Mouse (Mus musculus) intestine, postnatal 0 days (tissue): ENCODE measurements around the gene Efcc1. TPM values are rescaled to one million over a fixed set of nuclear protein-coding genes. Genes with fewer than 3 reads are reported as not detected.

Experiments
- ATAC-seq: fragments of 200-750 bp; cut with Nextera tagmentation; 2 replicates; pipeline ENCODE4 v1.8.0; 2017; ENCODE audit warnings: mild to moderate bottlenecking, moderate TSS enrichment, moderate library complexity
- H3K27ac ChIP-seq: fragments of 300-500 bp; sonication (generic); 2 replicates; pipeline ENCODE4 v1.5.1; 2014; ENCODE audit warnings: mild to moderate bottlenecking, low read depth, low read length, moderate library complexity
- H3K27me3 ChIP-seq: fragments of 300-500 bp; sonication (generic); replicated peaks from 2 replicates; pipeline ENCODE4 v1.6.1; 2014; ENCODE audit warnings: low read length, mixed read lengths; ENCODE audit not compliant: control insufficient read depth, insufficient read depth
- H3K36me3 ChIP-seq: fragments of 300-500 bp; sonication (generic); 2 replicates; pipeline ENCODE4 v1.6.1; 2014; ENCODE audit warnings: mild to moderate bottlenecking, moderate library complexity; ENCODE audit not compliant: control insufficient read depth, insufficient read depth
- H3K4me1 ChIP-seq: fragments of 300-500 bp; sonication (generic); replicated peaks from 2 replicates; pipeline ENCODE4 v1.6.1; 2014; ENCODE audit warnings: antibody characterized with exemption, low read length, mixed read lengths; ENCODE audit not compliant: control insufficient read depth, insufficient read depth
- H3K4me2 ChIP-seq: fragments of 300-500 bp; sonication (generic); replicated peaks from 2 replicates; pipeline ENCODE4 v1.6.1; 2014; ENCODE audit warnings: low read depth, mild to moderate bottlenecking, moderate library complexity
- H3K4me3 ChIP-seq: fragments of 300-500 bp; sonication (generic); 2 replicates; pipeline ENCODE4 v1.5.1; 2014; ENCODE audit warnings: low read depth, low read length
- H3K9ac ChIP-seq: fragments of 300-500 bp; sonication (generic); 2 replicates; pipeline ENCODE4 v1.6.1; 2014; ENCODE audit warnings: mild to moderate bottlenecking, low read depth, low read length
- H3K9me3 ChIP-seq: fragments of 300-500 bp; sonication (generic); 2 replicates; pipeline ENCODE4 v1.6.1; 2016; ENCODE audit warnings: mixed run types; ENCODE audit not compliant: control insufficient read depth
- CTCF ChIP-seq: sonication (generic); IDR thresholded peaks from 2 replicates; pipeline ENCODE4 v1.5.1; 2016; ENCODE audit warnings: low read depth, mild to moderate bottlenecking, control low read depth, antibody characterized with exemption, moderate library complexity
- WGBS: fragments of 180-500 bp; shearing (Covaris S2); extraction: QIAGEN DNeasy Blood & Tissue Kit; methylation state at CpG from one replicate; pipeline ENCODE4 v1.1.7; 2014; 5-methylcytosine and 5-hydroxymethylcytosine counted together
- polyA plus RNA-seq: library from polyadenylated mRNA; unstranded; fragments of >200 nt; fragmentation: Nextera tagmentation; extraction: Ambion mirVana; gene quantifications from 2 replicates; pipeline ENCODE4 v1.2.1, GENCODE M21; 2015

Efcc1 gene
- polyA plus RNA-seq, 1 experiment from 2014 or later: 0.86 TPM

DNA sequence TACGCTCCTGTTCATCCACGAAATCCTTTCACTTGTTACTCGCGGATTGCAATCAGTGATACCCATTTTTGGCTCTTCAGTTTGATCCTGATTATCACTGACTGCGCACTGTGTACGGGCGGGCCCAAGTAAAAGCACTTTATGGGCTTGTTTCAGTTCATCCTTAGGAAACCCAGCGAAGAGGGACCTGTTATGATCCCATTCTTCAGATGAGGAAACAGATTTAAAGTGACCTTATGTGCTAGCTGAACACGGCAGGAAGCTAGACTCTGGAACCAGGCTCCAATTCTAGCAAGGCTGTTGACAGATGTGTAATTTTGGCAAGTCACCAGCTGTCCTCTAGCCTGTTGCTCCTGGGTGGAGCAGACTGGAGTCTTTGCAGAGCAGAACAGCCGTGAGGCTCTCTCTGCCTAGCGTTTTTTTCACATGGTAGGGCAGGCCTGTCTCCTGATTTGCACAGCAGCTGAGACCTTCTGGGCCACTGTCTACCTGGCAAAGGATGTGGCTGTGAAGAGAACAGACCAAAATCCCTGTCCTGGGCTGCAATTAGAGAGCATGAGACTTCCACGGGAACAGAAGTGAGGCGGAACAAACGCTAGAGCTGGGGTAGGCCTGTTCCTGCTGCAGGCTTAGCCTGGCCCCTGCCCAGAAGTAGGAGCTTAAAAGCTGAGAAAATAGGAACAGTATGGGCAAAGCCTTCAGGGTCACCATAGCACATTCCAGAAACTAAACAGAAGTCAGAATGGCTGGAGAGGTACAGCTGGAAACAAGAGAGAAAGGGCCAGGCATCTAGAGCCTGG lies 2.7 kb downstream of the Efcc1 start:
- peaks cover 47% of the 10 kb centered on the region for H3K27me3 ChIP-seq
- no peak for ATAC-seq

GRCm38 (mm10) chr6:87734136-87734535 lies 3.5 kb downstream of the Efcc1 start:
- Histone ChIP-seq H3K9ac (no peak overlapping the region), H3K9me3 (no peaks in the 10 kb centered on the region), H3K36me3 (no peaks in the 10 kb centered on the region), H3K4me3 (no peak overlapping the region), H3K4me2 (no peak overlapping the region), H3K4me1 (no peaks in the 10 kb centered on the region), H3K27me3 (peaks cover 45% of the 10 kb centered on the region), H3K27ac (no peak overlapping the region)
- no peak for TF ChIP-seq CTCF
- no peak for ATAC-seq
- 41% methylated on average over 5 of the region's 5 CpGs for WGBS

More for the DNA sequence above, 2.7 kb downstream of the Efcc1 start:
- Histone ChIP-seq H3K4me2 (peak overlapping the region; percentile 61), H3K9ac (no peak overlapping the region), H3K4me3 (no peak overlapping the region), H3K27ac (no peak overlapping the region), H3K36me3 (no peaks in the 10 kb centered on the region), H3K9me3 (no peaks in the 10 kb centered on the region), H3K4me1 (no peaks in the 10 kb centered on the region)
- no peak for TF ChIP-seq CTCF
- 41% methylated on average over 14 of the region's 14 CpGs for WGBS

- H3K27ac ChIP-seq: no peak overlapping the region
- no peaks in the 10 kb centered on the region for H3K9me3 ChIP-seq
- no peaks in the 10 kb centered on the region for H3K36me3 ChIP-seq
- no peak overlapping the region for H3K4me3 ChIP-seq
- no peak for TF ChIP-seq CTCF
- WGBS: 83% methylated on average over 4 of the region's 4 CpGs
- H3K4me1 ChIP-seq: no peaks in the 10 kb centered on the region
- no peak for ATAC-seq
- H3K4me2 ChIP-seq: no peak overlapping the region
- no peak overlapping the region for H3K9ac ChIP-seq
- H3K27me3 ChIP-seq: peaks cover 19% of the 10 kb centered on the region
Observed at GRCm38 (mm10) chr6:87736923-87737322, 6.3 kb downstream of the Efcc1 start.

- ATAC-seq: no peak
- Histone ChIP-seq H3K4me2 (no peak overlapping the region), H3K27ac (no peak overlapping the region), H3K4me1 (no peaks in the 10 kb centered on the region), H3K27me3 (peaks cover 9% of the 10 kb centered on the region; the same call in 1 of the 2 replicates), H3K36me3 (no peaks in the 10 kb centered on the region), H3K4me3 (no peak overlapping the region), H3K9me3 (no peaks in the 10 kb centered on the region), H3K9ac (no peak overlapping the region)
- 79% methylated on average over 4 of the region's 4 CpGs for WGBS
- peak; percentile 34 for TF ChIP-seq CTCF
Observed at GRCm38 (mm10) chr6:87737921-87738626, 7.4 kb downstream of the Efcc1 start.

GRCm38 (mm10) chr6:87739898-87740297 lies 9.2 kb downstream of the Efcc1 start:
- H3K9me3 ChIP-seq: no peaks in the 10 kb centered on the region
- H3K27ac ChIP-seq: no peak overlapping the region
- H3K36me3 ChIP-seq: no peaks in the 10 kb centered on the region
- no peak overlapping the region for H3K4me2 ChIP-seq
- ATAC-seq: no peak
- H3K27me3 ChIP-seq: no peaks in the 10 kb centered on the region
- TF ChIP-seq CTCF: no peak
- 45% methylated on average over 6 of the region's 6 CpGs for WGBS
- H3K4me3 ChIP-seq: no peak overlapping the region
- no peak overlapping the region for H3K9ac ChIP-seq
- no peaks in the 10 kb centered on the region for H3K4me1 ChIP-seq

GRCm38 (mm10) chr6:87740496-87740895 lies 9.8 kb downstream of the Efcc1 start:
- 0 out of 2 replicates have a peak, but pooled peaks cover 2% of the 10 kb centered on the region for H3K4me1 ChIP-seq
- H3K4me3 ChIP-seq: no peak overlapping the region
- no peak overlapping the region for H3K27ac ChIP-seq
- no peaks in the 10 kb centered on the region for H3K27me3 ChIP-seq
- H3K9ac ChIP-seq: no peak overlapping the region
- no peak overlapping the region for H3K4me2 ChIP-seq
- no peak for ATAC-seq
- no peak for TF ChIP-seq CTCF
- H3K9me3 ChIP-seq: no peaks in the 10 kb centered on the region
- no peaks in the 10 kb centered on the region for H3K36me3 ChIP-seq
